Mouse (Mus musculus) ovary, postnatal 36 days (tissue): ENCODE measurements around the gene Gpsm1.

ENCODE experiments used
- DNase-seq: peaks from one replicate; pipeline ENCODE4 v3.0.0; 2022; ENCODE audit warnings: low spot score, mixed read lengths

The Gpsm1 gene

GRCm38 (mm10) chr2:26312812-26313211 lies 2.5 kb upstream of the Gpsm1 start:
- no peak for DNase-seq

- no peak for DNase-seq
These were observed 1.9 kb upstream of the Gpsm1 start for GRCm38 (mm10) chr2:26313394-26313793.

DNA sequence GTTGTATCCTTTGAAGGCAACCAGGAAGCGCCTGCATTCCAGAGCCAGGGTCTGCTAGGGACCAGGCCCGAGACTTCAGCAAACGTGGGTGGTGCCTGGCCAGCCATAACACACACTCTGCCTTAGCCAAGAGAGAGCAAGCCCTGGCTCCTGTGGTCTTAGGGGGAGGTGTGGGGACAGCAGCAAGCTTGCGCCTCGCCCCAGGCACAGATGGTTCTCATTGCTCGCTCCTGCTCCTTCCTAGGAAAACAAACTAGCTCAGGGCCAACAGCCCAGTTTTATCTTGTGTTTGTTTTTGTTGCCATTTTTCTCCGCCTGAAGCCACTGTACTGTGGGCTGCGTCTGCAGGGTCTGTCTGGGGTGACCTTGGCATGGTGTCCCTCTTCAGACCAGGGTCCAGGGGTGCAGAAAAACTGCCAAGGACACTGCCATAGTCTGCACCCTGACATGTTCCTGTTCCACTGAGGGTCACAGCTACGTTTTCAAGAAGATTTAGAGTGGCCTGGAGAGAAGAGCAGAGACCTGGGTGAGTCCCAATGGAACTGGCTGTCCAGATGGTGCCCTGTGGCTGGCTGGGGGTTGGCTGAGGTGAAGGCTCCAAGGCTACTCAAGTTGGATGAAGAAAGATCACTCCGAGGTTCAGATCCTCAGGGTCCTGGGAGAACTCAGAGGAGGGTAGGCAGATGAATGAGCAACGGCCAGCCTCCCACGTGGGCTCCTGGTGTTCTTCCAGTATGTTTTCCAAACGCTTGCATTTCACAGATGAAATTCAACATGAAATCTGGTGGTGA lies 839 bp upstream of the Gpsm1 start:
- DNase-seq, result peak; percentile 79

- peak; percentile 60 for DNase-seq
These were observed 603 bp downstream of the Gpsm1 start for GRCm38 (mm10) chr2:26315925-26316311.

DNA sequence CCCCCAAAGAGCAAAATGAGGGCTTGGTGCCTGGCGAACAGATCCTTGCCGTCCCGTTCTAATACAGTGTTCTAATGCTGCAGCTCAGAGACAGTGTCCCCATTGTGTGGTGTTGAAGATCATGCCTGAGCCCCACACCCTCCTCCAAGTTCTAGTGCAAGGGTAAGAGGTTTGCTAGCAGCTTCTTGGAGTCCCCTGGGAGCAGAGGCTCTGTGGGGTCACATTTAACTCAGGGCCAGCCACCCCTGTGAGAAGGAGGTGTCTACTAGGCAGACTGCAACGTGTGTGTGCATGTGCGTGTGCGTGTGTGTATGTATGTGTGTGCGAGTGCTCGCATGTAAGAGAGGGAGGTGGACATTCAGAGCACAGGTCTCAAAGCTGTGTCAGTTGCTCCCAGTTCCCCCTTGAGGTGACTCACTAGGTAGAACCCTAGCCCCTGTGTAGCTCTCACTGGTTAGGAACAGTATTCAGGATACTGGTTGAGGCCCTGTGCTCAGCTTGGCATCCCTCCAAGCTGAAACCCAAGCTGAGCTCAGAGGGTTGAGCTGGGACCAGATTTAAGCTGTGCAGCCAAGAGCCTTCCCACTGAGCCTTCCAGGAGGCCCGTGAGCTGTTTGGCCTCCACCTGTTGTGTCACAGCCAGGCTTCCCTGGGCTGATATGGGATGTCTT lies 1.4 kb downstream of the Gpsm1 start:
- DNase-seq, result no peak

DNA sequence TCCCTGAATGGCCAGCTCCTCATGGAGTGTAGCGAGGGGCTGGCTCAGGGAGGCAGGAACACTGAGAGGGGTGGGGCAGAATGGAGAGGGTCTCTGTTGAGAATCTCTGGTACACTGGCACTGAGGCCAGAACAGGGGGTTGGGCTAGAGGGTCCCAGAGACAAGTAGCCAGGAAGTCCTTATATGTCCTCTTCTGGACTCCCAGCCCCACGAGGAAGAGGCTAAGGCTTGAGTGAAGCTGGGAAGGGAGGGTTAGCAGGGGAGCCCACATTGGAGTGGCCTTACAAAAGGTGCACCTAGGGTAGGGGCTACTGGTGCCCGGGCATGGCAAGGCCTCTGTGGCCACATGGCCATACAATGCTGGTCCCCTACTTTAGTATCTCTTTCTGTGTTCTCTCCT lies 2.1 kb downstream of the Gpsm1 start:
- DNase-seq, result no peak

GRCm38 (mm10) chr2:26317991-26318672 lies 2.8 kb downstream of the Gpsm1 start:
- no peak for DNase-seq

- DNase-seq, result no peak
These were observed 3.8 kb downstream of the Gpsm1 start for GRCm38 (mm10) chr2:26319109-26319508.

- no peak for DNase-seq
These were observed 4.4 kb downstream of the Gpsm1 start for GRCm38 (mm10) chr2:26319519-26320244.

DNA sequence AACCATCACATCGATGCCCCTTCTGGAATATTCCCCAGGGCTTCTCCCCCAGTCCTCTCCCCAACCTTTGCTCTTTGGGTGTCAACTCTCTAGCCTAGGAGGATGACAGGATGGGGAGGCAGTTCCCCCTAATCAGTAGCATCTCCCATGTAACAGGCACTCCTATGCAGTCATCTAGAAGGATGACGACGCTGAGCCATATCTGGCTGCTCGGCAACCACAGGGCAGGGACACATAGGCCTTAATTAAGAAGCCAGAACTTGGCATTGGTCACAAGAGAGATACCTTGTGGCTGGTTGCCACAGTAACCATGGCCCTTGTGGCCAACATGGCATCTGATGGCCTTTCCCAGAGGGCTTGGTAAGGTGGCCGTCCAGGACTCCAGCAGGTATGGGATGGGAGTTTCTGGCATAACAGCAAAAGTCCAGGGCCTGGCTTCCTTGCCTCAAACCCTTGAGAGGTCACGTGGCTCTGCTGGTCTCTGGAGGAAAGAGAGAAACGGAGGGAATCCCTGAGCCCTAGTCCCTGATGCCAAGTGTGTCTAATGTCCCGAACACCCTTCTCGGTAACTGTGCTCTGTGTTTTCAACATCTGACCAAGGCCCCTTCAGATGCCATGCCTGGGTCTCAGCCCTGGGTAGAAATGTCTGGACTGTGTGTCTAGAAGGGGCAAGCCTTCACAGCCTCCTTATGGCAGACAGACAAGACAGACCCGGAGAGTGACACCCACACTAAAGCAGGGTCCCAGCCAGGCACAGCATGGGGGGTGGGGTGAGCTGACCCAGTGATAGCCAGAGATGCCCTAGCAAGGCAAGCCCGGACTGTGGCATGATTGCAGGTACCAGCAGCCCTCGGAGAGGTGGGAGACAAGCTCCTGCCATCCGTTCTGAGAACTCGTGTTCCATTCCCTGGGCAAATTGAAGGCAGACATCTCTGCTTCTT lies 5.2 kb downstream of the Gpsm1 start:
- no peak for DNase-seq

- no peak for DNase-seq
These were observed 8.4 kb downstream of the Gpsm1 start for GRCm38 (mm10) chr2:26323589-26324325.

GRCm38 (mm10) chr2:26324917-26325316 lies 9.6 kb downstream of the Gpsm1 start:
- no peak for DNase-seq

- DNase-seq, result peak; percentile 62
These were observed 10.3 kb downstream of the Gpsm1 start for GRCm38 (mm10) chr2:26325386-26326181.

DNA sequence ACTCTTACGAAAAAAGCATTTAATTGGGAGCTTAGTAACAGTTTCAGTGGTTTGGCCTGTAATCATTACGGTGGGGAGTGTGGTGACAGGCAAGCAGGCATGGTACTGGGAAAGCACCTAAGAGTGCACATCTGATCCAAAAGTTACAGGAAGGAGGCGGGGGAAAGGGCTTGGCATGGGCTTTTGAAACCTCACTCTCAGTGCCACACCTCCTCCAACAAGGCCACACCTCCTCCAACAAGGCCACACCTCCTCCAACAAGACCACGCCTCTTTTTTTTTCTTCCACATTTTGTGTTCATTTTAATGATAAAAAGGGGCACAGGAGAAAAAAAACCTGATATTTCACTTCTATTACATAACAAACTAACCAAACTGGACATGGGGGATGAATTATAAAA lies 12.5 kb downstream of the Gpsm1 start:
- no peak for DNase-seq

GRCm38 (mm10) chr2:26329402-26329801 lies 14.1 kb downstream of the Gpsm1 start:
- DNase-seq, result no peak

- no peak for DNase-seq
These were observed 14.7 kb downstream of the Gpsm1 start for GRCm38 (mm10) chr2:26330056-26330468.

GRCm38 (mm10) chr2:26330702-26331101 lies 15.4 kb downstream of the Gpsm1 start:
- no peak for DNase-seq

GRCm38 (mm10) chr2:26338302-26339203 lies 23.2 kb downstream of the Gpsm1 start:
- DNase-seq, result no peak

GRCm38 (mm10) chr2:26339204-26339551 lies 23.9 kb downstream of the Gpsm1 start:
- DNase-seq, result peak; percentile 73
